Mouse (Mus musculus): ENCODE measurements around the gene A930017K11Rik. TPM values are rescaled to one million over a fixed set of nuclear protein-coding genes. Genes with fewer than 3 reads are reported as not detected.
A peak's percentile ranks its signal among the peaks of the same experiment; 100 is the strongest.

Gene A930017K11Rik
- polyA plus RNA-seq, 1 experiment from 2014 or later, result 6.8 TPM

DNA sequence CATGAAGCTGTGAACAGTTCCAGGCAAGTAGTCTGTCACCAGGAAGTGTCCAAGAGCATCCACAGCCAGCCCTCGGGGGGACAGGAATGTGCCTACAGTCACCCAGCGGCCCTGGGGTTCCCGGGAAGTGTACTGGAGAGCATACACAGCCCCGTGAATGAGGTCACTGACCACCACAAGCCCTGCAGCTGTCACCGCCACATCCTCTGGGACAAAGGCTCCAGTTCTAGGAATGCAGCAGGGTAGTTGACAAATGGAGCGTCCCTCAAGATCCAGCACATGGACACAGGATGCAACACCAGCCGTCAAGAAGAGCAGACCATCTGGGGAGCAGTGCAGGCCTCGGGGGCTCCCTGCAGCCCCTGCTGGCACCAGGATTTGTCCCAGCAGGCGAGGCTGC, 8.6 kb downstream of the A930017K11Rik start:
- H3K36me3 ChIP-seq (ENCODE audit: insufficient read depth, low read length), result no peaks in the 10 kb centered on the region
- H3K27ac ChIP-seq, result no peak overlapping the region
- no peak overlapping the region for H3K4me3 ChIP-seq (replicated peaks; ENCODE audit: low read depth, low read length)
- no peak for TF ChIP-seq CTCF (IDR thresholded peaks at IDR 0.05; ENCODE audit: low read depth)
- peaks cover 7% of the 10 kb centered on the region for H3K4me1 ChIP-seq (replicated peaks; ENCODE audit: insufficient read depth, low read length)
- DNase-seq (ENCODE audit: low spot score) (no peak), ATAC-seq (replicated peaks; ENCODE audit: low FRiP score, low read depth) (no peak)
- H3K9ac ChIP-seq (ENCODE audit: low read depth, low read length), result no peak overlapping the region
- 72% methylated on average over 9 of the region's 9 CpGs for WGBS
- H3K27me3 ChIP-seq (ENCODE audit: insufficient read depth, low read length), result no peaks in the 10 kb centered on the region
- no peak overlapping the region for H3K4me2 ChIP-seq (ENCODE audit: low read length)
- no peaks in the 10 kb centered on the region for H3K9me3 ChIP-seq (replicated peaks; ENCODE audit: low read length)

DNA sequence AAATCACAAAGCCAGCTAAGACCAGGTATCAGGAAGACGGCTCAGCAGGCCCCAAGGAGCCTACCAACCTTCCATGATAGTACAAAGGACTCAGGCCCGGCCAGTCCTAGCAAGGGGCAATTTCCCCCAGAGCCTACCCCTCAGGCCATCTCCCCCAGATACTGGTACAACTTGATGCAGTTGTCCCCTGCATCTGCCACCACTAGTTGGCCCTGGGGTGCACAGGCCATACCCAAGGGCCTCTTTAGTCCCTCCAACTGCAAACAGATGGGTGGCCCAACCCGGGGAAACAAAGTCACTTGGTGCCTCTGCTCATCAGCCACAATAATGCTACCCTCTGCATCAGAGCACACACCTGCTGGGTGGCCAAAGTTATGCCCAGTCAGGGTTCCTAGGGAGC, 9.1 kb downstream of the A930017K11Rik start:
- WGBS, result 76% methylated on average over 3 of the region's 3 CpGs

DNA sequence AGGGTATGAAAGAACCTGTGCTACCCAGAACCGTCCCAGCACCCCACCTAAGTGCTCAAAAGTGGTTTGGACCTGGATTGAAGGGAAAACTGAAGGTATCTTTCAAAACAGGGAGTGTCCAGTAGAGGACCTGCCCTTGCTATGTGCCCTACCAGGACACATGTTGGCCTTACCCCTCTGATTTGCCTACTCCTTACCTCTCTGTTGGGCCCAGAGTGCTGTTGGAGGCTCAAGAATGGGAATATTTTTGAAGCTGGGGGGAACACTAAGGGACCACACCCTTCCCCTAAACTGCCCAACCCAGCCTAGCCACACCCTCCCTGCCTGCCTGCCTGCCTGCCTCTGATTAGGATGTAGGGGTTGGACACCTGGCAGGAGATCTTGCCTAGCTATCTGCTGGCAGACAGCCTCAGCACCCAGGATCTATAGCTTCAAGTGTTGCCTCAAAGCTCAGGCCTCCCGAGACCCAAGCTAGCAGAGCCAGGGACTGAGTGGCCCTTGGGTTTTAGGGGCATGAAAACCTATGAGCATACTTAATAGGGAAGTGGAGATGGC, 9.7 kb downstream of the A930017K11Rik start:
- no peaks in the 10 kb centered on the region for H3K9me3 ChIP-seq (replicated peaks; ENCODE audit: low read length)
- H3K36me3 ChIP-seq (ENCODE audit: insufficient read depth, low read length), result no peaks in the 10 kb centered on the region
- no peak for DNase-seq (ENCODE audit: low spot score)
- 88% methylated on average over 2 of the region's 2 CpGs for WGBS
- H3K27me3 ChIP-seq (ENCODE audit: insufficient read depth, low read length), result no peaks in the 10 kb centered on the region
- TF ChIP-seq CTCF (IDR thresholded peaks at IDR 0.05; ENCODE audit: low read depth), result no peak
- H3K4me1 ChIP-seq (replicated peaks; ENCODE audit: insufficient read depth, low read length), result peaks cover 7% of the 10 kb centered on the region
- ATAC-seq (replicated peaks; ENCODE audit: low FRiP score, low read depth), result no peak
- no peak overlapping the region for H3K4me2 ChIP-seq (ENCODE audit: low read length)
- H3K9ac ChIP-seq (ENCODE audit: low read depth, low read length), result no peak overlapping the region
- no peak overlapping the region for H3K4me3 ChIP-seq (replicated peaks; ENCODE audit: low read depth, low read length)
- H3K27ac ChIP-seq, result no peak overlapping the region

More for the DNA sequence above, 9.1 kb downstream of the A930017K11Rik start:
- no peak overlapping the region for H3K27ac ChIP-seq
- ATAC-seq (replicated peaks; ENCODE audit: low FRiP score, low read depth) (no peak), DNase-seq (ENCODE audit: low spot score) (no peak)
- no peak for TF ChIP-seq CTCF (IDR thresholded peaks at IDR 0.05; ENCODE audit: low read depth)
- H3K9ac ChIP-seq (ENCODE audit: low read depth, low read length), result no peak overlapping the region
- H3K4me1 ChIP-seq (replicated peaks; ENCODE audit: insufficient read depth, low read length), result peaks cover 7% of the 10 kb centered on the region
- no peak overlapping the region for H3K4me3 ChIP-seq (replicated peaks; ENCODE audit: low read depth, low read length)
- no peaks in the 10 kb centered on the region for H3K9me3 ChIP-seq (replicated peaks; ENCODE audit: low read length)
- H3K4me2 ChIP-seq (ENCODE audit: low read length), result no peak overlapping the region
- H3K27me3 ChIP-seq (ENCODE audit: insufficient read depth, low read length), result no peaks in the 10 kb centered on the region
- no peaks in the 10 kb centered on the region for H3K36me3 ChIP-seq (ENCODE audit: insufficient read depth, low read length)

DNA sequence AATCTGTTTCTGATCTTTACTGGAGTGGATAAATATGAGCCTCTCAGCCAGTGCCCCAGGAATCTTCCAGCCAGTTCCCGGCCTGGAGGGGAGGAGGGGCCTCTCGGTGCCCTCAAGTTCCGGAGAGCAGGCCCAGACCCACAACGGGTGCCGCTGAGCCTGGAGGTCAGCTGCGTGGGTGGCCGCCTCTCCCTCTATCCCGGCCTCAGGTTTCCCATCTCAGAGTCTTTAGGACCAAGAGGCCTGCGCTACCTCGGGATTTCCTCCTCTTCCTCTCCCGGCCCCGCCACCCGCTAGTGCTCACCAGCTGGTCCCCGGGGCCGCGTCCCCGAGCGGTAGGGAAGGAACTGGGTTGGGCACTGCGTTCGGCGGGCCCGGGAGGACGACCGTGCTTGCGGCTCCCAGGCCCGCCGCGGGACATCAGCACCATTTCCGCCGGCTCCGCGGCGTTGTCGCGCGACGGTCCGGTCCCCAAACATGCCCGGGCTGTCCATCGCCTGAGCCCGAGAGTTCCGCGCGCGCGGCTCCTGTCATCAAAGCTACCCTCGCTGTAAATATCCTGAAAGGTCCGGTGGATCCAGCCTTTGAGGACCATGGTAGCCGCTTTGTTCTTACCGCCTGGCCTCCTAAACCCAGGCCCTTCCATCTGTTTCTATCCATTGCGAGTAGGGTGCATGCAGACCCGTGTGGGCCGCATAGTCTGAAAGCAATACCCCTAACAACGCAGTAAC, 10.7 kb downstream of the A930017K11Rik start:
- H3K9me3 ChIP-seq (replicated peaks; ENCODE audit: low read length), result no peaks in the 10 kb centered on the region
- H3K27ac ChIP-seq, result peak overlapping the region; percentile 96
- H3K36me3 ChIP-seq (ENCODE audit: insufficient read depth, low read length), result peaks cover 9% of the 10 kb centered on the region; the same call in 1 of the 2 replicates
- DNase-seq (ENCODE audit: low spot score) (peak; percentile 79), ATAC-seq (replicated peaks; ENCODE audit: low FRiP score, low read depth) (peak; percentile 64)
- H3K9ac ChIP-seq (ENCODE audit: low read depth, low read length), result peak overlapping the region; percentile 98
- peaks cover 7% of the 10 kb centered on the region for H3K4me1 ChIP-seq (replicated peaks; ENCODE audit: insufficient read depth, low read length)
- no peak for TF ChIP-seq CTCF (IDR thresholded peaks at IDR 0.05; ENCODE audit: low read depth)
- no peaks in the 10 kb centered on the region for H3K27me3 ChIP-seq (ENCODE audit: insufficient read depth, low read length)
- 2% methylated on average over 53 of the region's 54 CpGs for WGBS
- H3K4me2 ChIP-seq (ENCODE audit: low read length), result peak overlapping the region; percentile 77
- H3K4me3 ChIP-seq (replicated peaks; ENCODE audit: low read depth, low read length), result peak overlapping the region; percentile 91

DNA sequence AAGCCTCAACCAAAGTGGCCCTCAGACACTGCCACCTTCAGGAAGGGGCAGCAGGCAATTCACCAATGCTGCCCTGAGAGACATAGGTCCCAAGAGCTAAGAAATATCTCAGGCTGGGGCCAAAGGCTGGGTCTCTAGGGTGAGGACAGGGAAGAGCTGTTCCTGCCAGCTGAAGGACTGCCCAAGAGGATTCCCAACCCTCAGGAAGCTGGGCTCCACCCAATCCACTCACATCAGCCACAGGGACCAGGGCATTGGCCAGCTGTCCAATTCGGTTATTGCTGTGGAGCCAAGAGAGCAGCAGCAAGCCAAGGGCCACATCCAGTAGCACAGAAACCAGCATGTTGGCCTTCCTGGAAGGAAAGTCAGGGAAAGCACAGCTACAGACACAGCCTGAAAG, 17.8 kb downstream of the A930017K11Rik start:
- no peak for TF ChIP-seq CTCF (IDR thresholded peaks at IDR 0.05; ENCODE audit: low read depth)
- no peaks in the 10 kb centered on the region for H3K9me3 ChIP-seq (replicated peaks; ENCODE audit: low read length)

DNA sequence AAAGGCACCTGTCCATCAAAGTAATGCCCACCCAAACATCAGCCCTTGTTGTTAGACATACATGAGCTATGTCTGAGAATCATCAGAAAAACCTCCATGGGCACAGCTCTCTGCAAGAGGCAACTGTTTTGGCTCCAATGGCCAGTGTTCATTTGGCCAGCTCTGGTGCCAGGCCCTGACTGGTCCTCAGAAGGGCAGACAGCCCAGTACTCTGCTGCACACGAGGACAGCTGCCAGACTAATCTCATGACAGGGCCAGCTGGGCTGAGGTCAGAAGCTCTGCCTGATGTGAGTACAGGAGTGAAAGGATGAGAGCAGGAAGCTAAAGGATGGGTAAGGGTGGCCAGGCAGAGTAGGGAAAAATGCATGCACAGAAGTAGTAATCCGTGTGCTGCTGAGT, 27.0 kb downstream of the A930017K11Rik start:
- ATAC-seq (replicated peaks; ENCODE audit: low FRiP score, low read depth) (no peak), DNase-seq (ENCODE audit: low spot score) (no peak)
- Histone ChIP-seq H3K27me3 (ENCODE audit: insufficient read depth, low read length) (no peaks in the 10 kb centered on the region), H3K4me3 (replicated peaks; ENCODE audit: low read depth, low read length) (no peak overlapping the region), H3K4me2 (ENCODE audit: low read length) (no peak overlapping the region), H3K4me1 (replicated peaks; ENCODE audit: insufficient read depth, low read length) (no peaks in the 10 kb centered on the region), H3K36me3 (ENCODE audit: insufficient read depth, low read length) (peaks cover 37% of the 10 kb centered on the region), H3K9ac (ENCODE audit: low read depth, low read length) (no peak overlapping the region), H3K27ac (no peak overlapping the region), H3K9me3 (replicated peaks; ENCODE audit: low read length) (no peaks in the 10 kb centered on the region)
- WGBS, result 77% methylated on average over 2 of the region's 2 CpGs
- no peak for TF ChIP-seq CTCF (IDR thresholded peaks at IDR 0.05; ENCODE audit: low read depth)

More for the DNA sequence above, 17.8 kb downstream of the A930017K11Rik start:
- peaks cover 63% of the 10 kb centered on the region for H3K36me3 ChIP-seq (ENCODE audit: insufficient read depth, low read length)
- no peak overlapping the region for H3K9ac ChIP-seq (ENCODE audit: low read depth, low read length)
- no peaks in the 10 kb centered on the region for H3K27me3 ChIP-seq (ENCODE audit: insufficient read depth, low read length)
- no peak overlapping the region for H3K4me3 ChIP-seq (replicated peaks; ENCODE audit: low read depth, low read length)
- no peak overlapping the region for H3K27ac ChIP-seq
- no peak overlapping the region for H3K4me2 ChIP-seq (ENCODE audit: low read length)
- ATAC-seq (replicated peaks; ENCODE audit: low FRiP score, low read depth), result no peak
- 88% methylated on average over 1 of the region's 1 CpGs for WGBS
- no peak for DNase-seq (ENCODE audit: low spot score)
- no peaks in the 10 kb centered on the region for H3K4me1 ChIP-seq (replicated peaks; ENCODE audit: insufficient read depth, low read length)

Data from kidney, postnatal 0 days (tissue).